ENCODE assay signal across 9 mouse cellular contexts in genomic region chr5:120579898-120580626, GRCm38 (mm10). TPM values are rescaled to one million over a fixed set of nuclear protein-coding genes. Genes with fewer than 3 reads are reported as not detected.
DNase-seq lines count a peak whose midpoint lies in the region; ATAC-seq and TF ChIP-seq lines count a peak whose summit lies in the region.
"Had no signal": no experiment of that assay in that cellular context is flagged by ENCODE, and none has a peak within 500 bp of the region (broad histone marks: within the 10 kb centered on the region; RNA-seq: fewer than 3 reads in every experiment).

No protein-coding gene starts in this region.

- peaks cover 4% of the 10 kb centered on the region for H3K9me3 ChIP-seq in megakaryocyte, embryonic 14.5 days
- H3K9me3 ChIP-seq in limb, embryonic 14.5 days (ENCODE audit: control insufficient read depth, low read length): no peaks in the 10 kb centered on the region

- H3K9ac ChIP-seq in limb, embryonic 14.5 days (ENCODE audit: low read depth, low read length, severe bottlenecking): no peak overlapping the region

- peak overlapping the region; percentile 43 for H3K4me3 ChIP-seq in megakaryocyte, embryonic 14.5 days (replicated peaks)
- H3K4me3 ChIP-seq in limb, embryonic 14.5 days (replicated peaks; ENCODE audit: low read length): no peak overlapping the region

- peak; percentile 79 for DNase-seq in cerebellum, adult 11-12 months
- DNase-seq in cerebellum, adult 8-10 months: no peak
- DNase-seq in limb, embryonic 14.5 days (ENCODE audit: low spot score): no peak
- peak; percentile 51 to 53 for DNase-seq in thymus, postnatal 10 days (ENCODE audit: low spot score in 2 of 2)
- DNase-seq in lung, postnatal 36 days: no peak
- DNase-seq in embryo, embryonic 10 days (ENCODE audit: low spot score): no peak

- H3K4me2 ChIP-seq in limb, embryonic 14.5 days (replicated peaks; ENCODE audit: low read depth, low read length, severe bottlenecking): peak overlapping the region; percentile 29

- TF ChIP-seq POLR2A in limb, embryonic 14.5 days (IDR thresholded peaks at IDR 0.05; ENCODE audit: borderline replicate concordance, extremely low read depth, insufficient read depth, insufficient read length): no peak

- H3K36me3 ChIP-seq in megakaryocyte, embryonic 14.5 days (replicated peaks; ENCODE audit: low read length): peaks cover 52% of the 10 kb centered on the region
- H3K36me3 ChIP-seq in limb, embryonic 14.5 days (ENCODE audit: control insufficient read depth, insufficient read depth, low read length): peaks cover 26% of the 10 kb centered on the region

- H3K27ac ChIP-seq in limb, embryonic 14.5 days (replicated peaks; ENCODE audit: low read depth, low read length): peak overlapping the region; percentile 19; the same call in 1 of the 2 replicates

- H3K27me3 ChIP-seq in megakaryocyte, embryonic 14.5 days (replicated peaks): peaks cover 4% of the 10 kb centered on the region
- H3K27me3 ChIP-seq in limb, embryonic 14.5 days (ENCODE audit: control insufficient read depth, insufficient read depth, low read length): no peaks in the 10 kb centered on the region

- peaks cover 78% of the 10 kb centered on the region for H3K4me1 ChIP-seq in megakaryocyte, embryonic 14.5 days
- H3K4me1 ChIP-seq in limb, embryonic 14.5 days (ENCODE audit: control insufficient read depth, insufficient read depth, low read length): peaks cover 39% of the 10 kb centered on the region

- 61% methylated on average over 26 of the region's 26 CpGs for WGBS in limb, embryonic 14.5 days

- ATAC-seq in megakaryocyte, adult 5-6 weeks (ENCODE audit: poor library complexity, severe bottlenecking): no peak
- ATAC-seq in limb, embryonic 14.5 days (ENCODE audit: low FRiP score, low read depth): peak; percentile 18; the same call in 1 of the 2 replicates

RNA-seq across cellular contexts. Expression of gene Tpcn1, which starts 8.4 kb away (rescaled TPM):
- polyA plus RNA-seq in megakaryocyte, embryonic 14.5 days (2012; ENCODE audit: insufficient read depth, low replicate concordance): 68.6 and 71.5 TPM in 2 replicates
- total RNA-seq in megakaryocyte, adult 5-6 weeks (2015): 37.6 and 38.3 TPM in 2 replicates
- 15.8 and 18.2 TPM in 2 replicates for total RNA-seq in megakaryocyte, adult 5-6 weeks (2017)
- polyA plus RNA-seq in limb, embryonic 14.5 days (2012; rRNA removed): 47.1 and 64.9 TPM in 2 replicates
- 24.3 and 25.2 TPM in 2 replicates for polyA plus RNA-seq in limb, embryonic 14.5 days (2014; fragmentation: Nextera tagmentation; extraction: Ambion mirVana)

RNA-seq across cellular contexts. Expression of gene Iqcd, which starts 8.8 kb away (rescaled TPM):
- polyA plus RNA-seq in megakaryocyte, embryonic 14.5 days (2012; ENCODE audit: insufficient read depth, low replicate concordance): 0.94 and 5.8 TPM in 2 replicates
- total RNA-seq in megakaryocyte, adult 5-6 weeks (2015): 0.18 and 0.98 TPM in 2 replicates
- 0.11 and 0.45 TPM in 2 replicates for total RNA-seq in megakaryocyte, adult 5-6 weeks (2017)
- polyA plus RNA-seq in limb, embryonic 14.5 days (2012; rRNA removed): 0.90 and 1.4 TPM in 2 replicates
- 0.12 and 0.43 TPM in 2 replicates for polyA plus RNA-seq in limb, embryonic 14.5 days (2014; fragmentation: Nextera tagmentation; extraction: Ambion mirVana)

RNA-seq across cellular contexts. Expression of gene Rita1, which starts 32.3 kb away (rescaled TPM):
- 30.9 and 35.5 TPM in 2 replicates for polyA plus RNA-seq in megakaryocyte, embryonic 14.5 days (2012; ENCODE audit: insufficient read depth, low replicate concordance)
- total RNA-seq in megakaryocyte, adult 5-6 weeks (2015): 1.5 and 3.0 TPM in 2 replicates
- 2.2 and 3.2 TPM in 2 replicates for total RNA-seq in megakaryocyte, adult 5-6 weeks (2017)
- polyA plus RNA-seq in limb, embryonic 14.5 days (2012; rRNA removed): 25.4 TPM in 2 replicates
- 10.2 and 11.6 TPM in 2 replicates for polyA plus RNA-seq in limb, embryonic 14.5 days (2014; fragmentation: Nextera tagmentation; extraction: Ambion mirVana)

RNA-seq across cellular contexts. Expression of gene Ddx54, which starts 32.5 kb away (rescaled TPM):
- polyA plus RNA-seq in megakaryocyte, embryonic 14.5 days (2012; ENCODE audit: insufficient read depth, low replicate concordance): 23.6 and 74.7 TPM in 2 replicates
- 7.7 and 7.9 TPM in 2 replicates for total RNA-seq in megakaryocyte, adult 5-6 weeks (2015)
- 21.3 and 22.6 TPM in 2 replicates for total RNA-seq in megakaryocyte, adult 5-6 weeks (2017)
- 36.1 and 42.1 TPM in 2 replicates for polyA plus RNA-seq in limb, embryonic 14.5 days (2012; rRNA removed)
- 34.1 and 35.1 TPM in 2 replicates for polyA plus RNA-seq in limb, embryonic 14.5 days (2014; fragmentation: Nextera tagmentation; extraction: Ambion mirVana)

RNA-seq across cellular contexts. Expression of gene Cfap73, which starts 54.0 kb away (rescaled TPM):
- not detected in 2 replicates for polyA plus RNA-seq in megakaryocyte, embryonic 14.5 days (2012; ENCODE audit: insufficient read depth, low replicate concordance)
- total RNA-seq in megakaryocyte, adult 5-6 weeks (2015): not detected in 2 replicates
- not detected in 2 replicates for total RNA-seq in megakaryocyte, adult 5-6 weeks (2017)
- polyA plus RNA-seq in limb, embryonic 14.5 days (2012; rRNA removed): not detected in 2 replicates
- polyA plus RNA-seq in limb, embryonic 14.5 days (2014; fragmentation: Nextera tagmentation; extraction: Ambion mirVana): not detected in 2 replicates
- polyA plus RNA-seq: embryonic facial prominence, embryonic 11.5 days had no signal

Comparison
In these comparisons a context has a peak if more than half of its experiments do, and no peak if none do; other contexts are left out.
1. DNase-seq: peak in cerebellum, adult 11-12 months (single experiment) and thymus, postnatal 10 days (2 of 2); none in cerebellum, adult 8-10 months (single experiment), limb, embryonic 14.5 days (single experiment), lung, postnatal 36 days (single experiment) and embryo, embryonic 10 days (single experiment).